Mouse (Mus musculus) central nervous system, embryonic 14 days (tissue): Measurements from ENCODE around the gene Ppp1r12b. TPM values are rescaled to one million over a fixed set of nuclear protein-coding genes. Genes with fewer than 3 reads are reported as not detected.

Source experiments
- polyA plus RNA-seq: library from polyadenylated mRNA; depleted of rRNA; stranded (reverse); fragments of >200 nt; gene quantifications from 2 replicates; pipeline ENCODE4 v1.2.3, GENCODE M21; 2012; rRNA removed

Ppp1r12b gene
- 11.4 and 12.9 TPM in 2 replicates for polyA plus RNA-seq

GRCm38 (mm10) chr1:134955637-134956176, at the start of gene Ppp1r12b:
TSS of gene Ppp1r12b (minus strand) at chr1:134955942.

GRCm38 (mm10) chr1:134962053-134962803, 6.5 kb upstream of the Ppp1r12b start, which contains the start of gene Ube2t:
TSS of gene Ube2t (plus strand) at chr1:134962565.

Other genes with a start within 250 kb of the Ppp1r12b start
- 17.0 and 22.2 TPM in 2 replicates for gene Ube2t, start 6.6 kb upstream of the Ppp1r12b start, polyA plus RNA-seq
- gene Lgr6, start 149.3 kb upstream of the Ppp1r12b start, polyA plus RNA-seq = 0.33 and 0.80 TPM in 2 replicates
- 0.70 and 1.0 TPM in 2 replicates for gene Ptpn7, start 176.8 kb upstream of the Ppp1r12b start, polyA plus RNA-seq
- 291 and 295 TPM in 2 replicates for gene Arl8a, start 190.9 kb upstream of the Ppp1r12b start, polyA plus RNA-seq
- gene Gpr37l1, start 211.7 kb upstream of the Ppp1r12b start, polyA plus RNA-seq = 0.22 and 0.25 TPM in 2 replicates